Mouse (Mus musculus): Measurements from ENCODE around the gene Pirb.

DNA sequence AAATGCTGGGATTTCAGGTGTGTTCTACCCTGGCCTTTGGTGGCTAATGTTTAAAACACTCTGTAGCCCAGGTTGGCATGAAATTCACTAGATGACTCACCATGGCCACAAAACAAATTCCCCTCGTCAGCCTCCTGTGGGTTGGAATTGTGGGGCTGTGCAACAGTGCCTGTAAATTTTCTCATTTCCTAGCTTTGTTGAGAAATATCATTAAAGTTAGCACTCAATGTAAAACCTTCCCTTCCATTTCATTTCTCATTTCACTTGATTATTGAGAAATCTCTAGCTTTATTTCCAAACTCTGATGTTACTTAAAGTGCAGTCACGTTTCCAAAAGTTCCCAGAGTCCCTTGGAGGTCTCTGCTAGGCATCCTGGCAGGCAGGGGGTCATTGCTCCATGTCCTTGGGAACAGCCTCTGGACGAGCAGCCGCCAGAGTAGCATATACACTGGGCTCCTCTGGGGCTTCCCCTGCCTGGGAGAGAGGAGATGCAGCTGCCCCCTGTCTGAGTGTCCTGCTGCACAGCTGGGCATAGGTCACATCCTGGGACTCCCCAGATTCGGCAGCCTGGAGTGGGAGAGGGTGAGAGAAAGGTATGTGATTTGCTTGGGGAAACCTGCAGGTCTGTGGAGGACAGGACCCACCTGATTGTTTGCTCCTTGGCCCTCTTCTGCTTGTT lies 7.8 kb downstream of the Pirb start:
- TF ChIP-seq CTCF (IDR thresholded peaks at IDR 0.05; ENCODE audit: borderline replicate concordance, extremely low read depth, insufficient read depth, insufficient read length) (no peak), POLR2A (IDR thresholded peaks at IDR 0.05; ENCODE audit: borderline replicate concordance, extremely low read depth, insufficient read depth, insufficient read length, poor library complexity, severe bottlenecking) (no peak)

All from brain, embryonic 14.5 days (tissue).